Mouse (Mus musculus): Measurements from ENCODE around the gene Srrd. TPM values are rescaled to one million over a fixed set of nuclear protein-coding genes. Genes with fewer than 3 reads are reported as not detected.

Gene Srrd
- total RNA-seq, 1 experiment from 2014 or later, result 20.0 TPM

DNA sequence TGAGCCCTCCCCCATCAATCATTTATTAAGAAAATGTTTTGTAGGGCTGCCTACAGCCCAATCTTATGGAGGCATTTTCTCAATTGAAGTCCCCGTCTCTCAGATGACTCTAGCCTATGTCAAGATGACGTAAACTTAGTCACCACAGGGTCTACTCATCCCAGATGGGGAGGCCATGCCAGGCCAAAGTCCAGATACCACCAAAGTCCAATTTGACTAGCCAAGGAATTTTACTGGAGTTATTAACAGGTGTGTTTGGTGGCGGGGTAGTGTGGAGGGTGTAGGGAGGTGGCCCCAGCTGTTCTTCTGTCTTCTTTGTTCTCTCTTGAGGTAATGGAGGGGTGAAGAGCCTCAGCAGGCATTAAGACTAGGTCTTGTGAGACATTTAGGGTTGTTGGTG lies 17.2 kb upstream of the Srrd start:
- ATAC-seq (replicated peaks; ENCODE audit: low read depth, poor library complexity, severe bottlenecking), result no peak

DNA sequence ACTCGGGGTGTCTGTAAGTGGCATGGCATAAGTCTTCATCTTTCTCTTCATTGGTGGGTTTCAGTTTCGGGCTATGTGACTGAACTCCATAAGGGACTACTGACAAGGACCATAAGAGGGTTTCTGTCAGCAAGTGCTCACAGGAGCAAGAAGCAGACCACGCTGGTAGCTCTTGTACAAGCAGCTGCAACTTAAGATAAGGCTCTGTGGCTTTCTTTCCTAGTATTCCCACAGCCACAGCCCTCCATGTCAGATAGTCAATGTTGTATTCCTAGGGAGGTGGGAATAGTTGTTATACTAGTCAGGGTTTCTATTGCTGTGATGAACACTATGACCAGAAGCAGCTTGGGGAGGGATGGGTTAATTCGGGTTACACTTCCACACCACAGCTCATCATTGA lies 16.7 kb upstream of the Srrd start:
- peak; percentile 80 for ATAC-seq (replicated peaks; ENCODE audit: low read depth, poor library complexity, severe bottlenecking)

DNA sequence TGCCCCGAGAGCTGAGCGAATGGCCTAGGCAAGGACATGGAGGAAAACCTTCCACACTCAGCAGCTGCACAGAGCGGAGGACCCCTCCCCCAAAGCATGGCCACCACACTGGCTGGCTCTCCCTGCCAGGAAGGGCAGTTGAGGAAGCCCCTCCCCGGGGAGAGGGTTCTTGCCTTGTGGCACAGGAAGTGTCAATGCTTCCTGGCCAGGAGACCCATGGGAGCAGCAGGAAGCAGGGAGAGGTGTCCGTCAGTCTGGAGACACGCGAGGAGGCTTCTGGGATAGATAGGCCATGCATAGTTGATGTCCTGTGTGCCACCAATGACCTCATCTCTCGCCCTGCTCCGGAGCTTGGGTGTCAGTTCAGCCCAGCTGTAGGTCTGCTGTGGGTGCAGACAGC lies 13.5 kb upstream of the Srrd start:
- no peak for ATAC-seq (replicated peaks; ENCODE audit: low read depth, poor library complexity, severe bottlenecking)

DNA sequence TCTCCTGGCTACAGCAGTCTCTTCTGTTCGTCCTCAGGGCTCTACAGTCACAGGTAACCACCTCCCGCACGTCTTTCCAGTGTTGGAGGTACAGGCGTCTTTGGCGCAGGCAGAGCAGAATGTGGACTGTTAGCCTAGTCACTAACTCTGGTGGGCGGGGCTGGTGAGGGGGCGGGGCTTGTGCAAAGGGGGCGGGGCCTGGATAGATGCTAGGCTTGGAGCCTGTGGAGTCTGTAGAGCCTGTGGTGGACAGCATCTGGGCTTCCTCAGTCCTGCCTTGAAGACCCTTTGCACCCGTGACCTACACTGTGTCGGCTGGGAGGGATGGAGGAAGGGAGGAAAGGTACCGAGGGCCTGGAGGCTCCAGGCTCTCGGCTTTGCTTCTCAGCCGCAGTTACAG lies 13.1 kb upstream of the Srrd start, which contains the start of gene Gm6583:
Gene Gm6583, minus strand, starts transcription at position 124 of the 400 bp plus-strand sequence.
- ATAC-seq (replicated peaks; ENCODE audit: low read depth, poor library complexity, severe bottlenecking), result no peak

DNA sequence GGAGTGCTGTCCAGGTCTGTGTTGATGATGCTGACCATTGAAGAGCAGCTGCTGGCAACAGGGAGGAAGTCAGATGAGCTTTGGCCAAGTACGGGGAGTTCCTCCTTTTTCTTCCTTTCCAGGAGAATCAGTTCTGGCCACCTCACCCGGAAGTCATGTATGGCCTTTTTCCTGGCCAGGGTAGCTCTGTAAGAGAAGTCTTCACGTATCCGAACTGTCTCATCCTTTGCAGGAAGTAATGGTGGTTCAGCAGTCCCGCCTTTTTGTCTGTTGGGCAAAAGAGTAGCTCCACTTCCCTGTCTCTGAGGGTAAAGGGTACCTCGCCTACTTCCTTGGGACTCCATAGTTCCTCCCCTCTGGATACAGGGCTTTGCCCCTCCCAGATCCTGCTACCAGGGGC lies 12.7 kb upstream of the Srrd start:
- no peak for ATAC-seq (replicated peaks; ENCODE audit: low read depth, poor library complexity, severe bottlenecking)

DNA sequence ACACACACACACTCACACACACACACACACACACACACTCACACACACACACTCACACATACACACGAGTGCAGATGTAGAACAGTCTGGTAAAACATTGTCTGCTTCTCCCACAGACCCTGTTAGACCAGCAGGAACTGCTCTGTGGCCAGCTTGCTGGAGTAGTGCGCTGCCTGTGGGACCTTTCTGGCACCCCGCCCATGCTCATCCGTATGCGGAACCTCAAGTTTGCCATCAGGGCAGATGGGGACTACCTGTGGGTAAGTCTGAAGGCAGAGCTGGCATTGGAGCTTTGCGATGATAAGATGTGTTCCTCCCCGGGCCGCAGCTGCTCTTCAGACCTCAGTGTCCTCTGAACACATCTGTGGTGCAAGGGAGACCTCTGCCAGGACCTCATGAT lies 6.3 kb upstream of the Srrd start:
- no peak for ATAC-seq (replicated peaks; ENCODE audit: low read depth, poor library complexity, severe bottlenecking)

DNA sequence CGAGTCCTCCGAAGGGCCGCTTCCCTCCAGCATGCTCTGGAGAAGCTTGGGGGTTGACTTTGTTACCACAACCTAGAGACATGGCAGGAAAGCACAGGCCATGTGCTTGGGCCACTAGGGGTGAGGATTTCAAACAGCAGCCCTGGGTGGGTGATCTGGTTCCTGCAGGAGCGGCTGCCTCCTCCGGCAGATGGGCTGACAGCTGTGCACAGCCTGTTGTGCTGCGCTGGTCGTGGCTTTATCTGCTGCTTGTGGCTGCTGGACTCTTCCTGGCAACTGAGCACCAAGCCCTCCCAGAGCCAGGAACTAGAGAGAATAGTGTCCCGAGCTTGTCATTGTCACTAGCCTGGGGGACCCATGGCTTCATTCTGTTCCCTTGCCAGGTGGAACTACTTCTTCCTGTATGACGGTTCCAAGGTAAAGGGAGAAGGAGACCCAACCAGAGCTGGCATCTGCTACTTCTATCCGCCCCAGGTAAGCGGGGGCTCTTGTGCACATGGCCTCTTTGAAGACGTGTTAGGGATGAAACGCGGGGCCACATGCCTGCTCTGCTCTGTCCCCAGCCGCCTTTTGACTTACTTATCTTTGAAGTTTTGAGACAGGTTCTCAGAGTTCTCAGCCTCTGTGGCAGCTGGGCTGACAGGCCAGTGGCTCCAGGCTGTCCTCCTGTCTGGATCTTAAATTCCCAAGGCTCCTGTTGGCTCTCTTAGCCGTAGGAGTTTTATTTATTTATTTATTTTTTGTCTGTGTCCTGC lies 3.5 kb upstream of the Srrd start:
- peak; percentile 5; the same call in 1 of the 2 replicates for ATAC-seq (replicated peaks; ENCODE audit: low read depth, poor library complexity, severe bottlenecking)

DNA sequence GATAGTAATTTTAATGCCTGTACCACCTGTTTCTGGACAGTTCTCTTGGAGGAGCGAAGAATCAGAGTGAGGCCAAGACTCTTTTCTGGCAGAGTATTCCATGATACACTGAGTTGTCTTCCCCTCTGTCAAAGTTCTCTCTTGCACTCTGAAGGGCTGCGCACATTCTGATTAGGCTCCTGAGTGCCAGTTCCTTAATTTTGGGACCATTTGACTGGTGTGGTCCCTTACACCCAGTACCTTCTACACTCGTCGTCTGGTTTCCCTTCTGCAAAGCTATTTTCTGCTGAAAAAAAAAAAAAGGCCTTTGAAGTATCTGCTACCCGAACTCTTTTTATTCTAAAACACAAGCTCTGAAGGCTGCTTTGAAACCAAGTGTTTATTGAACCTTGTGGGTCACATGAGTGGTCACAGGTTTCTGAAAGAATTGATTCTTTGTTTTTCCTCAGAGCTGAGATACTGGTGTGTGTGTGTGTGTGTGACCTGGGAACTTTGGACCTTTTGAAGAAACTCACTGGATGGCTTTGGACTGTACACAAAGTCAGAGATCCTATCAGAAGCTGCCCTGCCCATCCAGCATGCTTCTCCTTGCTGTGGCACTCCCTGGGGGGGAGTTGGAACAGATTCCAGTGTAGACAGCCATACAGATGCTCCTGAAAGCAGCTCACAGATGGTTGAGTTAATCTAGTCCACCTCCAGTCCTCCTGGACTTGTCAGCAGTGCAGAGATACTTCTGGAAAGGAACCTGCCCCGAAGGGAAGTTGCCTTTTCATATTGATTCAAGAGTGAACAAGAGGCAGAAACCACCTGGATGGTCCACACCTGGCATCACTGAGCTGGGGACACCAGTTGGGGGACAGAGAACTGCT lies 1.5 kb upstream of the Srrd start:
- ATAC-seq (replicated peaks; ENCODE audit: low read depth, poor library complexity, severe bottlenecking), result peak; percentile 30; the same call in 1 of the 2 replicates

DNA sequence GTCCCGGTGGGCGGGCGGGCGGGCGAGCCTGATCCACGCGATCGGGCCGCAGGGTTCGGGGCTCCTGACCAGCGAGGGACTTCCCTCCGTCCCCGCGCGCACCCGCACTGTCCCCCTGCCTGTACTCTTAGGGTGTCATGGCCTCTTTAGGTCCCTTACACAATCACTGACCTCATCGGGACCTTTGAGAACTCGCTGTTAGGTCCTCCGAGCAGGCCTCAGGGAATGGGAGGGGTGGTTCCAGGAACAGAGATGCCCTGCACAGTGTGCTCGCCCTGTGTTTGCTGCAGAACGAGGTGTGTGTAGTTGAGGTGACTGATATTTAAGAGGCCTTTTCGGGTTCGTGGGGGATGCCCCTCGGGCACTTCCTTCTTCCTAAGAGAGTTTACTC lies 360 bp upstream of the Srrd start:
- ATAC-seq (replicated peaks; ENCODE audit: low read depth, poor library complexity, severe bottlenecking), result peak; percentile 37

DNA sequence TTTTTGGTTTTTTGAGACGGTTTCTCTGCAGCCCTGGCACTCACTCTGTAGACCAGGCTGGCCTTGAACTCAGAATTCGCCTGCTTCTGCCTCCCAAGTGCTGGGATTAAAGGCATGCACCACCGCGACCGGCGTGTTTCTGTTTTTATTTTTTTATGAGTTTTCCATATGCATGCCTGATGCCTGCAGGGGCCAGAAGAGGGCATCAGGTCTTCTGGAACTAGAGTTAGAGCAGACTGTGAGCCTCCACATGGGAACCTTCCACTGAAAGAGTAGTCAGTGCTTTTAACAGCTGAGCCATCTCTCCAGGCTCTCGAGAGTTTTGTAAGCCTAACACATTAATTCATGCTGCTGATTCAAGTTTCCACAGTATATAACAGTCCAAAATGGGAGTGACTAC lies 3.6 kb downstream of the Srrd start:
- no peak for ATAC-seq (replicated peaks; ENCODE audit: low read depth, poor library complexity, severe bottlenecking)

DNA sequence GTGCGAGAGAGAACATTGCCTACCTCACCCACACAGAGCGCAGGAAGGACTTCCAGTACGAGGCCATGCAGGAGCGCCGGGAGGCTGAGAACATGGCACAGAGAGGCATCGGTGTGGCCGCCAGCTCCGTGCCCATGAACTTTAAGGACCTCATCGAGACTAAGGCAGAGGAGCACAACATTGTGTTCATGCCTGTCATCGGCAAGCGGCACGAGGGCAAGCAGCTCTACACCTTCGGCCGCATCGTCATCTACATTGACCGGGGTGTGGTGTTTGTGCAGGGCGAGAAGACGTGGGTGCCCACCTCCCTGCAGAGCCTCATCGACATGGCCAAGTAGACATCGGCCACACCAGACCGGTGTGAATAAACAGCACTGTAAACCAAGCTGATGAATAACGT lies 5.8 kb downstream of the Srrd start:
- ATAC-seq (replicated peaks; ENCODE audit: low read depth, poor library complexity, severe bottlenecking), result no peak

DNA sequence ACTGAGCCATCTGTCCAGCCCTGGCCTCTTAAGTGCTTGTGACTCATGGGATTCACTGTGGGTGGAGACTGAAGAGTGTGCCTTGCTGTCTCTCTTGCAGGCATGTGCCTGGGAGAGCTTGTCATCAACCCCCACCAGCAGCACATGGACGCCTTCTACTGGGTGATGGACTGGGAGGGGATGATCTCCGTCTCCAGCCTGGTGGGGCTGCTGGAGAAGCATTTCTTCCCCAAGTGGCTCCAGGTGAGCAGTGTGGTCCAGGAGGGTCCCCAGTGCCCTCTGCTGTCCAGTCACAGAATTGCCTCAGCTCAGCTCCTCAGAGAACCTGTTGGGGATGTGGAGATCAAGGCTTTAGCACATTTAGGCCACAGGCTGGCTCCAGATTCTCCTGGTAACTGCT lies 7.4 kb downstream of the Srrd start:
- peak; percentile 73 for ATAC-seq (replicated peaks; ENCODE audit: low read depth, poor library complexity, severe bottlenecking)

DNA sequence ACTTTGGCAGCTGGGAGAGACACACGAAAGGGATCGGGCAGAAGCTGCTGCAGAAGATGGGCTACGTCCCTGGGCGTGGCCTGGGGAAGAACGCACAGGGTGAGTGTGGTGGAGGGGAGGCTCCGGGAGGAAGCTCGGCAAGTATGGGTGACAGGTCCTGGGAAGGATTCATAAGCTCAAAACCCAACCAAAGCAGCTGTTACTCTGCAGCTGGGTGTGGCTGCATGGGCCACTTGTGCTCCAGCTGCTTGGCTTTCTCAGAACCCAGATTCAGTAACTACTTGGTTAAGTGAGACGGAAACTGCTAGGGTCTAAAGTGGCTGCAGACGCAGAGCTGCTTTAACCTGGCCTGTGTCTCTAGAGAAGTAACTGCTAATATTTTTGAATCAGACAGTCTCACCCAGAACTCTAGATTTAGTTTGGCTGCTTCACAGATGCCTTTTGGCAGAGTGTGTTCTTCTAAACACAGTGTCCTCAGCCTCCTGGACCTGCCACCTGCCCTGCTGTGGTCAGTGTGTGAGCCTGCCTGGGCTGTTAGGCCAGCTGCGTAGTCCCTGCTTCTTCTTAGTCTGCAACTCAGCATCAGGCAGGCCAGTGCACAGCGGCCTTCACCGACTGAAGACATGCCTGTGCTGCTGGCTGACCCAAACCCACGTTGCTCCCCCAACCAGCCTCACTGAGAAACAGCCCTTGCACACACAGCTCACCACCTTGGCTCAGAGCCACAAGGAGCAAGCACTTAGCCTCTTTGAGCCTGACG lies 12.9 kb downstream of the Srrd start:
- ATAC-seq (replicated peaks; ENCODE audit: low read depth, poor library complexity, severe bottlenecking), result no peak

DNA sequence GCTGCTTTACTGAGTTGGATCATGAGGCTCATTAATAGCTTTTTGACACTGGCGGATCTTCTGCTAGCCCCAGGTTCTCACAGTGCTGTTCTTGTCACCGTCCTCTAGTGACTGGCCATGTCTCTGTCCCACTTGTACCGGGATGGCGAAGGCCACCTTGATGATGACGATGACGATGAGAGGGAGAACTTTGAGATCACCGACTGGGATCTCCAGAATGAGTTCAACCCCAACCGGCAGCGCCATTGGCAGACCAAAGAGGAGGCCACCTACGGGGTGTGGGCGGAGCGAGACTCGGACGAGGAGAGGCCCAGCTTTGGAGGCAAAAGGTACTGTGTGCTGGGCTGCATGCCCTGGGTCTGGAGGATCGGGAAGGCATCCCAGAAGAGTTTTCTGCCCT lies 15.0 kb downstream of the Srrd start:
- ATAC-seq (replicated peaks; ENCODE audit: low read depth, poor library complexity, severe bottlenecking), result no peak

DNA sequence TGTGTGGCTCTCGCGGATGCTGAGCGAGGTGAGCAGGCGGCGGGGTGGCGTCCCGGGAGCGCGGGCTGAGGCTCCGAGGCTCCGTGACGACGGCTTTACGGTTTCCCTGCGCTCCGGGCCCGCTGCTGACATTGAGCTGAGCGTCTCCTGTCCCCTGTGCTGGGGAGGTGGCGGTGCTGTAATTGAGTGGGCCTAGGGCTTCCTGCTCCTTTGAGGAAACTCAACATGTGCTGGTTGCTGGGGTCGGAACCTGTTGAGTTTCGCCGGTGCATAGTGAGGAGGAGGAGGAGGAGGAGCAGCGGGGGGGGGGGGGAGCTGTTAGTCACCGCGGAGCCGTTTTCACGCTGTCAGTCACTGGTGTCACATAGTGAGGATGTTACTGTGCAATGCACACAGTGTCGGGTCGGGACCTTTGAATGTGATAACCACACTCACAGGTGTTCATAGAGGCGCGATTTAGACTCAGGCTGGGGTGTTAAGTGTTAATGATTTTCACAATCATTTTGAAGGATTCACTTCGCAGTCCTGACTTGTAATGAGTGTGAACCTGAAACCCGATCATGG lies 16.3 kb downstream of the Srrd start:
- 0 out of 2 replicates have a peak, but pooled peaks have one; percentile 1 for ATAC-seq (replicated peaks; ENCODE audit: low read depth, poor library complexity, severe bottlenecking)

DNA sequence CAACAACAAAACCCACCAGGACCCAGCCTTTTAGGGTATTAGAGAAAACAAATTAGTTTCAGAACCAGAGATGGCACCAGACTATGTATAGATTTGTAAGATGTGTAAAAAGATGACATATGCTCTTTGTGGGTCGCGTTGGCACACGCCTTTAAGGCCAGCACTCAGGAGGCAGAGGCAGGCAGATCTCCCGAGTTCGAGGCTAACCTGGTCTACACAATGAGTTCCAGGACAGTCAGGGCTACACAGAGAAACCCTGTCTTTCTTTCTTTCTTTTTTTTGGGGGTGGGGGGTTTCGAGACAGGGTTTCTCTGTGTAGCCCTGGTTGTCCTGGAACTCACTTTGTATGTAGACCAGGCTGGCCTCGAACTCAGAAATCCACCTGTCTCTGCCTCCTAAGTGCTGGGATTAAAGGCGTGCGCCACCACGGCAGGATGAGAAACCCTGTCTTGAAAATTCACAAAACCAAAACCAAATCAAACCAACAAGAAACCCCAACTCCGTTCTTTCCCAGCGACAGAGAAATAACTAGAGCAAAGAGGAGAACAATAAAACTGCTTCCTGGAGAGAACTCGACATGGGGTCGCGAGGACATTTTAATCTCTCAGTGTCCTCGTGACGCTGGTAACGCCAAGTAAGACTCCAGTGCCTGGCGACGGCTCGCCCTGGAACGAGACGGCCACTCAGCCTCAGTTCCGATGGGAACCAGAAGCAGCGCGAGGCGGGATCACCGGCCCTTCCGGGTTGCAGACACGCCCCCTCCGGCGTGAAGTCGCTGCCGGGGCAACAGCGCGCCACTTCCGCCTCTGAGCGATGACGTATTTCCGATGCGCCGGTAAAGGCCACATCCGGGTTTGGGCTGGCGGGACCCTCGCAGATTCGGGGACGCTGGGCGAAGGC lies 17.0 kb downstream of the Srrd start, which contains the start of gene Tfip11:
Gene Tfip11, plus strand, starts transcription at position 813 of the 900 bp plus-strand sequence.
- peak; percentile 82 for ATAC-seq (replicated peaks; ENCODE audit: low read depth, poor library complexity, severe bottlenecking)

DNA sequence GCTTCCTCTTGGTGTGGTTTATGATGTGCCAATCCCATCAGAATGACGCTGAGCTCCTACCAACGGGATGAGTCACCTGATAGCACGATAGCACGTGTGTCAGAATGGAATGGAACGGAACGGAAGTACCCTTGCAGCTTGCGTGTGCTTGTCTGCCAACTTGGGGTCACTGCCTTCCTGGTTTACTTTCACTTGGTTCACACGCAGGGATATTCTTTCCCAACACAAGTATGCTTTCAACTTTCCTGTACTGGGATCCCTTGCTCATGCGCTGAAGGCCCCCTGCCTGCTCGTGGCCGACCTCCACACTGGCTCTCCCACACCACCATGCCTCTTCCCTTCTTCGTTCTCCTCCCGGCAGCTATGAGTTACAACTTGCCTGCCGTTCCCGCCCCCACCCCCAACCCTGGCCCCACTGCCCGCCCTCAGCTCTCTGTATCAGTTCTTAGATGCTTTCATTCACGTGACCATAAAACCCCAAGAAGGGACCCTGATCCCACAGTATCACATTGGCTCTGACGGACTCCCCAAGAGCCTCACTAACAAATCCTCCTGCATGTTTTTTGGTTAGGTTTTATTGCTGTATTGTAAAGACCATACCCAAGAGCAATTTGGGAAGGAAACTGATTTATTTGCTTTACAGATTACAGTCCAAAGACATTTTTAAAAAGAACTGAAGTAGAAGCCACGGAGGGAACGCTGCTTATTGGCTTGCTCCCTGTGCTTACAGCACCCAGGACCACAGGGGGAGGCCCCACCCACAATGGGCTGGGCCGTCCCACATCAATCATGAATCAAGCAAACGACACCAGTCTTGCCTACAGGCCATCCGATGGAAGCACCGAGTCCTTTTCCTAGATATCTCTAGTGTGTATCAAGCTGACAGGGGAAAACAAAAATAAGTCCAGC lies 17.9 kb downstream of the Srrd start:
- ATAC-seq (replicated peaks; ENCODE audit: low read depth, poor library complexity, severe bottlenecking), result peak; percentile 73

DNA sequence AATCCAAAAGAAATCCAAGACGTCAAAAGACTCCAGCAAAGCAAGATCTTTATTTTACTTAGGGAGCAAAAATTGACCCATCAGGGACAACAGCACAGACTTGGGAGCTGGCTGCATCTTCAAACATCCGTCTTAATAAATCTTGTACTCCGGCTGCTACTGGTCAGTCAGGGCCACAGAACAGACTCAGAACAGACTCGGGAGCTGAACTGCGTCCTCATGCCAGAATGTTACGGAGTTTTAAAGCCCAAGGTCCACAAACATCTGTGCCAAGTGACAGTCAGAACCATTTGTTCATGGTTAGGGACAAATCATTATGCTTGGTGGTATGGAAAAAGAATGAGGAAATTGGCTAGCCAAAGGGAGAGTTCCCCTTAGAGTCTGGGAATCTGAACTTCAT lies 19.6 kb downstream of the Srrd start:
- ATAC-seq (replicated peaks; ENCODE audit: low read depth, poor library complexity, severe bottlenecking), result no peak
